Mouse (Mus musculus): ENCODE results near the gene Wdr1.
"Not testable (repeated sequence)": the region's sequence is repeated elsewhere in the genome, so short reads cannot be mapped to it uniquely, and the experiment has no call there.

Wdr1 gene

DNA sequence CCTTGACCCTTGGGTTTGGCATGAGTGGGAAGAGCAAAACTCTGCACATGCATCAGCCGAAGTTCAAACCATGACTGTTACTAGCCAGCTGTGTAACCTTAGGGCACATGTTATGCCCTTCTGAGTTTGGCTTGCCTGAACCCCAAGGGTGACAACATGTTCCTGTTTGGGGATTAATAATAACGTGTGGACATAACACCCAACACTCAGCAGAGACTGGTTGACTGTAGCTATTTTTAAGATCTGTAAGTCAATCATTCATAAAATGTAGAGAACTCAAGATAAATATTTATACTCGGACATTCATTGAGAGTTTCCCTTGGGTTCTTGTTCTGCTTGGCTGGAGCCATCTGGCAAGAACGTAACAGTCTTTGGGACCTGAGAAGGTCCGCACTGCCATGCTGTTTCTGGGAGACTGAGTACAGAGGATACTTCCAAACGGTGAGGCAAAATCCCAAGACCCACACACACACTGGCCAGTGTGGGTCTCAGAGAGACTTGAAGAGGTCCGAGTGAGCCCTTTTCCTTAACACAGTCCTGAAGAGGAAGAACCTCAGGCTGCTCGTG, 66.4 kb downstream of the Wdr1 start:
- in situ Hi-C loops (cut with MboI, MseI) = no loop called here

DNA sequence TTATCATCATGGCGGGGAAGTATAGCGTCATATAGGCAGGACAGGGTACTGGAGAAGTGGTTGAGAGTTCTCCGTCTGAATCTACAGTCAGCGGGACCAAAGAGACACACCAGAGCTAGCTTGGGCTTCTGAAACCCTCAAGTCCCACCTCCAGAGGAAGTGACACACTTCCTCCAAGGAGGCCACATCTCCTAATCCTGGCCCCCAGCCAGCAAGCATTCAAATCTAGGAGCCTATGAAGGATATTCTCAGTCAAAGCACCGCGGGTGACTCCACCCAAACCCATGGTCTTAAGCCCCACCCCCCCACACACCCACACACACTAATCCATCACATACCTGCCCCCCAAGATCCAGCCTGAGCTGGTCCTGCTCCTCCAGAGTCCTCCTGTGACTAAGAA, 69.1 kb downstream of the Wdr1 start:
- in situ Hi-C loops (cut with MboI, MseI) = no loop called here

DNA sequence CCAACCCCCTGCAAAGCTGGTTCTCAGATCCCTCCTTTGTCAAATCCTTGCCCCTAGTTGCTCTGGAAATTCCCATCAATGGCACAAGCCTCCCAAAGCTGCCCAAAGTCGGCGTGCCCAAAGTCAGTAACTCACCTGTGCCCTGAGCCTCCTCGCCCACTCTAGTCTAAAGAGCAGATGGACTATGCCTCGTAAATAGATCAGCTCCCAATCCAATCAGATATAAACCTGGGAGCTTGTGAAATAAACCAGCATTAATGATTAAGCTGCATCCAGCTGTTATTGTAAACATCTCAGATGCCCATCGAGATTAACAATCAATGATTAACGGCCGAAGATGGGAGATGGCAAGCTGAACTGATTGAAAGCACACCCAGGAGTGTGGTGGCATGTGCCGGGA, 71.3 kb downstream of the Wdr1 start:
- in situ Hi-C loops (cut with MboI, MseI) = no loop called here

GRCm38 (mm10) chr5:38489739-38490138, 73.3 kb downstream of the Wdr1 start:
- in situ Hi-C loops (cut with MboI, MseI) = no loop called here

DNA sequence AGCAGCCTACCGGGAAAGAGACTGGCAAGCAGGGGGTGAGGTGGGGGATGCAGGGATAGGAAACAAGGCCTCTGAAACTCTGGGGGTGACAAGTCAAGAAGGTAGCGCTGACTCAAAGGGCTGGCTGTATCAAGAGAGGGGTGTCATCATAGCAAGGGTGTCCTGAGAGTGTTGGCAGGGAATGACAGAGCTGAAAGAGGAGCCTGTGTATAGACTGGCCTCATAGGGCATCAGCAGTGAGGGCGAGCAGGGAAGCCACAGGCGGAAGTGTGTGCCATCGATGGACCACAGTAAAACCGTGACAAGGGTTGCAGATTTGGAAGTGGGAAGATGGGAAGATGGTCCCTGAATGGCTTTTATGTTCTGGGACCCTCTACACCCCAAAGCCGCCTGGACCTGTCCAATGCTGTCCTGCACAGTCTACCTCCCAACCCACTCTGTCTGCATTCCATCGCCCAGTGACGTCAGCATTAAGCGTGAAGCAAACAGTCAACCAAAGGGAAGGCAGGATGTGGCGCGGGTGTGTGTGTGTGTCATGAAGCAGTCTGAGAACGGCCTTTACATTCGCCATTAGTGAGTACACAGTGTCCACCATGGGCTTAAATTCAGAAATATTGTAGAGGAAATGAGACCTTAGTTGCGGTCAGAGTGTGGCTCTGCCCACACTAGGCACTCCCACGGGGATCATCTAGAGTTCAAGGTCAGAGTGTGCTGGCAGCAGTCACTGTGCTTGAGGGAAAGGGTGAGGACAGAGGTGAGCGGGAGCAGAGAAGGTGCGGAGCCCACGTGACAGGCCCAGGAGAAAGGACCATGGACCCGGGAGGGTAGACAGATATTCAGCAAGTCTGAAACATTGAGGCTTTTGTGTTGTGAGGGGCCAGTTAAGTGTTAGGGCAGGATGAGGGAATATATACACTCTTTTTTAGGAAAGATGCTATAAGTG, 74.1 kb downstream of the Wdr1 start:
- in situ Hi-C loops (cut with MboI, MseI) = no loop called here

- in situ Hi-C loops (cut with MboI, MseI) = no loop called here
Observed at GRCm38 (mm10) chr5:38488026-38488425, 75.0 kb downstream of the Wdr1 start.

DNA sequence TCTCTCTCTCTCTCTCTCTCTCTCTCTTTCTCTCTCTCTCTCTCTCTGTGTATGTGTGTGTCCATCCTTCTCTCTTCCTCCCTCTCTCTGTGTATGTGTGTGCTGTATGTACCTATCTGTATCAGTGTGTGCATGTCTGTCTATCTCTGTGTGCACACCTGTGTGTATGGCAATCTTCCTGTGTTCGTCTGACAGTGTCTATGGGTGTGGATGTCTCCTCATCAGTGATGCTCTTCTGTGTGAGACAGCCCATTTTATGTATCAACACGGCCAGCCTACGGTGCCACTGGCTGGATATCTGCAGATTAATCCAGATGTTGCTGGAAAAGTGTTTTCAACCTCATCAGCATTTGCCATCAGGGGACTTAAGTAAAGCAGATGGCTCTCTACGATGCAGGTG, 75.8 kb downstream of the Wdr1 start:
- in situ Hi-C loops (cut with MboI, MseI) = no loop called here

GRCm38 (mm10) chr5:38485946-38486345, 77.1 kb downstream of the Wdr1 start:
- in situ Hi-C loops (cut with MboI, MseI) = no loop called here

GRCm38 (mm10) chr5:38483518-38484110, 79.4 kb downstream of the Wdr1 start:
- in situ Hi-C loops (cut with MboI, MseI) = no loop called here

GRCm38 (mm10) chr5:38480822-38481707, 82.0 kb downstream of the Wdr1 start:
- in situ Hi-C loops (cut with MboI, MseI) = no loop called here

DNA sequence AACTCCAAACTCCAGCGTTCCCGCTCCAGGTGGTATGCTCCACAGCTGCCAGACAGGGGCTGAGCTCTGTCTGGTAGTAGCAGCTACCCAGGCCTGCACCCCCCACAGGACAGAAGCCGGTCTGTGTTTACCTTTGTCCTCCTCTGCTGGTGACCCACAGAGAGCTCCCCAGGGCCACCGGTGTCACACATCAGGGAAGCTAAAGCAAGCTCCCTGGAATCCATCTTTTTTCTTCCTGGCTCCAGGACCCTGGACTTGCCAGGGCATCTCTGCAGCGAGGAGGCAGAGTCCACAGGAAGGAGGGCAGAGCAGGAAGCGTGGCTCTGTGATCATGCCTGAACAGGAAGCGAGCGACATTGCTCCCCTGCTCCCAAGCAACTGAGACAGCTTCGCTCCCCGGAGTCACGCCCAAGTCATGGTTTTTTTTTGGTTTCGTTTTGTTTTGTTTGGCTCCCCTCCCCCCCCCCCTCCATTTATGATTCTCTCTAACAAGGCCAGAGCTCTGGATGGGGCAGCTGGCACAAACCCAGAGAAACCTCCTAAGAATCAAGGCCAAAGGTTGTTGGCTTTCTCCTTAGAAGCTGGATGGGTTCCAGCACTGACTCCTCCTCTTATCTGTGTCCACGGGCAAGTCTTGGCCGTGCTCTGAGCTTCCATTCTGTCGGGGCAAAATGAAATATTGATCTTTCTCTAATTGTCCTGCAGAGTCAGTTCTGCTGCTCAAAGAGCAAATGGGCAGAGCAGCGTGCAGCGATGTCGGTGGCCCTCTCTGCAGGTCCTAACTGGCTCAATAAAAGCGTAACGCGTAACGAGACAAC, 82.9 kb downstream of the Wdr1 start:
- in situ Hi-C loops (cut with MboI, MseI) = no loop called here

- in situ Hi-C loops (cut with MboI, MseI) = not testable (repeated sequence)
Observed at GRCm38 (mm10) chr5:38479545-38479907, 83.5 kb downstream of the Wdr1 start.

GRCm38 (mm10) chr5:38479027-38479426, 84.0 kb downstream of the Wdr1 start:
- in situ Hi-C loops (cut with MboI, MseI) = no loop called here

DNA sequence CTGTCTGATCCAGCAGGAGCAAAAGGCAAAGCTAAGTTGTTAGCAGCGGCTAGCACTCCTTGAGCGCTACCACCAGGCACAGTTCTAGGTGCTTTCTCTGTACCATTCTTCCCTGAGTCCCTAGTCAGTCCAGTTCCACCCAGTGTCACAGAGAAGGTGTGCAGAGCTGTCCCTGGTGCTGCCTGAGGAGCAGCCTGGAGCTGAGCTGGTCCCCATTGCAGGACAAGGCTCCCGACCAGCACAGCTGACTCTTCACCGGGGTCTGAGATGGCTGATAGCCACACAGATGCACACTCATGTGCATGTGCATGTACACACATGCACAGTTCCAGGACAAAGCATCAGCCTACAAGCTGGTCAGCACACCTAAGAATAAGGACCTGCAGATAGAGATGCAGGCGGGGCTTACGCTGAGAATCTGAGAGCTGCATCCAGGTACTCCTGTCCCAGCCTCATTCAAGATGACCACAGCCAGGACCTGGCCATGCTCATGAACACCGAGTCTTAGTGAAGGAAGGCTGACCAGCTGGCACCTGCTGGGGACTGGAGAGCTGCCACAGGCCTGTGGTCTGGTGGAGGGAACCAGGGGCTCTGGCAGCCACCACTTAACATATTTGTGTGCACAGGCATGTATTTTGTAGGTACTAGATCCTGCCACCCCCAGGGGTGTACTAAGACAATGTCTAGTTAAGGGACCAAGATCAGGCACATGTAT, 85.1 kb downstream of the Wdr1 start:
- in situ Hi-C loops (cut with MboI, MseI) = no loop called here

DNA sequence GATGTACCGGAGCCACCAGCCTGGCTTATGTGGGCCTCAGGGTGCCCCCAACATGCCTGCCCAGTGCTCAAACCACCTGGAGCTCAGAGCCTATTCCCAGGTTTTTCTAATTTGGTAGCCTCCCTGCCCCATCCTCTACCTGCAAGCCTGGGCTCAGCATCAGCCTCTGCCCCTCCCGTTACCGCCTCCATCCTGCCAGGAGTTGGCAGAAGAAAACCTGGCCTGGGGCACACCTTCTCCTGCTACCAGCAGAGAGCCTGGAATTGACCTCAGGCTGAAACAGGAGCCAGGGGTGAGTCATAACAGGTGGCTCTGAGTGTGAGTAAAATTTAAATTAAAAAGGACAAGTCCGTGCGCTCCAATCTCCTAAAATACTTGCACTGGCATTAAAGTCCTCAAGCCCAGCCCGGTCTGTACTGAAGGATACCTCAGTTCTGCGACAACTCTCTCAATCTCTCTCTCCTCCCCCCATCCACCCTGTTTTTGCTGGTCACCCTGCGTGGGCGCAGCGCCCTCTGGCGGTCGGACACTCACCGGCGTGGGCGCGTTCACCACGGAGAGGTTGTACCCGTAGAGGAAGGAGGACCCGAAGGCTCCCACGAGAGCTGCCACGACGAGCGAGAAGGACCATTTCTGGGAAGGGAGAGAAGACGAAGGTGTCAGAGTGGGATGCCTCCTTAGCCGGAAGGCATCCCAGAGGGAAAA, 86.0 kb downstream of the Wdr1 start:
- in situ Hi-C loops (cut with MboI, MseI) = no loop called here
